Comparison of ENCODE assay signal across 17 mouse cellular contexts in the genomic region with DNA sequence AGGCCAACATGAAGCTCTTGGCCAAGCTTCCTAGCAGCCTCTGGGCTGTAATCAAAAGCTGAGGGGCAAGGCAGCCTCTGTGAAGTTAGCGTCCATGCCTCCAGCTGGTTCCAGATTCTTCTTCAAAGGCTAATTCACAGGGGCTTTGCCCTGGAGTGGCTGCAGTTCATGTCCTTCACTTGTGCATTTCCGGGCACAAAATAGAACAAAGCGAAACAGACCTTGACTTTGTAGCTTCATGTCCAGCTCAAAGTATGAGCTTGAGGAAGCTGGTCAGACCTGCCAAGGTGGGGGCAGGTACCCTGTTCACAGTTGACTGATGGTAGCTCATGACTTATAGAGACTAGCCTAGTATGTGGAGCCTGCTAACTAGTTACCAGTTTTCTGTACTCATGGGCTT.
"Had no signal": no experiment of that assay in that cellular context is flagged by ENCODE, and none has a peak within 500 bp of the region (broad histone marks: within the 10 kb centered on the region; RNA-seq: fewer than 3 reads in every experiment).

No protein-coding gene starts in this region.

- DNase-seq: gastrocnemius, postnatal 14 days; gastrocnemius, postnatal 36 days; heart, adult 18-20 months; heart, postnatal 14 days; heart, postnatal 36 days; kidney, adult 11 months; kidney, adult 2 months; kidney, adult 9 months; kidney, postnatal 14 days; kidney, postnatal 36 days; layer of hippocampus, adult 9-11 months; layer of hippocampus, postnatal 36 days; left cerebral cortex, postnatal 4 days; lung, adult 18-20 months had no signal

- ATAC-seq: hindbrain, postnatal 0 days; intestine, embryonic 16.5 days; liver, embryonic 12.5 days had no signal
